ENCODE assay signal across 7 mouse cellular contexts in the genomic region with DNA sequence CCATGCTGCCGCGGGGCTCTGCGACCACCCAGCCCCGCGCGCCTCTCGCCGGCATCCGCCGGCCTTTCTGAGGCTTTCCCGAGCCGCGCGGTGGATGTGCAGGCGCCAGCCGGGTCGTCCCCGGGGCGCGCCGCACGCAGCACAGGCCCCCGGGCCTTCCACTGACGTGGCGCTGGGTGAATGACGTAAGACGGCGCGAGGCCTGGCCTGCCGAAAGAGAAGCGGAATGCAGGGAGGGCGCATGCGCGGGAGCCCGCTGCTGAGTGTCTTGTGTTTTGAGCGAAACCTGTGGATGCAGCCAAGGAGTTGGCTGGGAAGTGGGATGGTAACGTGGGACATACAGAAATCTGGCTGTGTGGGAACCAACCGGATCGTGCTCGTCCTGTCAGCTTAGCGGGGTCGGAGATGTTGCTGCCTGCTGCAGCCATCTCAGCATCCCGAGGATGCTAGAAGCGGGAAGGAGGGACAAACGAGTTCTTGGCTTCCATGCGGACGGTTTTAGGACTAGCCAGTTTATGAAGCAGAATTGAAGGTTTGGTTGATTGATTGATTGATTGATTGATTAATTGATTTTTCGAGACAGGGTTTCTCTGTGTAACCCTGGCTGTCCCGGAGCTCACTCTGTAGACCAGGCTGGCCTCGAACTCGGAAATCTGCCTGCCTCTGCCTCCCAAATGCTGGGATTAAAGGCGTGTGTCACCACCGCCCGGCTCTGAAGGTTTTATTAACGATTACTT. TPM values are rescaled to one million over a fixed set of nuclear protein-coding genes. Genes with fewer than 3 reads are reported as not detected.
A peak's percentile ranks its signal among the peaks of the same experiment; 100 is the strongest.
DNase-seq lines count a peak whose midpoint lies in the region; ATAC-seq lines count a peak whose summit lies in the region.

Gene Mapkapk5, minus strand, starts transcription at position 113 of the 737 bp plus-strand sequence.

- H3K4me3 ChIP-seq in intestine, embryonic 16.5 days (ENCODE audit: low read length), result peak within 1 kb of the TSS; percentile 100
- peak within 1 kb of the TSS; percentile 100 for H3K4me3 ChIP-seq in midbrain, embryonic 11.5 days (ENCODE audit: low read depth, low read length)

- peak; percentile 90 for ATAC-seq in intestine, embryonic 16.5 days
- peak; percentile 96 for ATAC-seq in midbrain, embryonic 11.5 days (ENCODE audit: low FRiP score)

- H3K9ac ChIP-seq in intestine, embryonic 16.5 days (ENCODE audit: low read depth, low read length), result peak within 1 kb of the TSS; percentile 98
- peak within 1 kb of the TSS; percentile 98 for H3K9ac ChIP-seq in midbrain, embryonic 11.5 days (ENCODE audit: low read length)

- no peaks in the 10 kb centered on the region for H3K9me3 ChIP-seq in intestine, embryonic 16.5 days (ENCODE audit: control insufficient read depth, low read length)
- H3K9me3 ChIP-seq in midbrain, embryonic 11.5 days (ENCODE audit: control insufficient read depth, low read length), result no peaks in the 10 kb centered on the region

- peak within 1 kb of the TSS; percentile 95 for H3K27ac ChIP-seq in intestine, embryonic 16.5 days (ENCODE audit: low read length)
- H3K27ac ChIP-seq in midbrain, embryonic 11.5 days (ENCODE audit: low read depth, low read length), result peak within 1 kb of the TSS; percentile 93

- no peaks in the 10 kb centered on the region for H3K27me3 ChIP-seq in intestine, embryonic 16.5 days (replicated peaks; ENCODE audit: control insufficient read depth, insufficient read depth, low read length)
- no peaks in the 10 kb centered on the region for H3K27me3 ChIP-seq in midbrain, embryonic 11.5 days (ENCODE audit: control insufficient read depth, insufficient read depth, low read length)

- intact Hi-C loops in left cerebral cortex, postnatal 36 days (cut with DNase I), result loop anchor here (2.0 to 5.0 kb wide), 2 partner anchors 46 to 59 kb away; partner anchors contain the start of gene Aldh2

- peak within 1 kb of the TSS; percentile 88 for H3K4me2 ChIP-seq in intestine, embryonic 16.5 days (ENCODE audit: low read depth, low read length)
- peak within 1 kb of the TSS; percentile 89 for H3K4me2 ChIP-seq in midbrain, embryonic 11.5 days

- 2% methylated on average over 53 of the region's 55 CpGs for WGBS in intestine, embryonic 16.5 days
- WGBS in midbrain, embryonic 11.5 days, result 2% methylated on average over 55 of the region's 55 CpGs

- peak; percentile 97 for DNase-seq in adrenal gland, adult 2 months
- peak; percentile 97 for DNase-seq in embryo, embryonic 11.5 days (ENCODE audit: low read depth, low spot score)
- DNase-seq in gastrocnemius, postnatal 4 days (ENCODE audit: low spot score in 2 of 2), result peak; percentile 96 to 98
- peak; percentile 98 to 99 for DNase-seq in left cerebral cortex, postnatal 36 days (ENCODE audit: low spot score in 2 of 2)
- peak; percentile 100 for DNase-seq in midbrain, embryonic 11.5 days (ENCODE audit: low spot score, missing footprints)
- peak; percentile 96 for DNase-seq in skeletal muscle tissue, adult 2 months (ENCODE audit: low read depth, low spot score)

- H3K4me1 ChIP-seq in intestine, embryonic 16.5 days (ENCODE audit: control insufficient read depth, insufficient read depth, low read length), result peaks cover 18% of the 10 kb centered on the region
- peaks cover 15% of the 10 kb centered on the region for H3K4me1 ChIP-seq in midbrain, embryonic 11.5 days (ENCODE audit: control insufficient read depth, insufficient read depth, low read length)

- H3K36me3 ChIP-seq in intestine, embryonic 16.5 days (ENCODE audit: control insufficient read depth, insufficient read depth, low read length), result no peaks in the 10 kb centered on the region
- H3K36me3 ChIP-seq in midbrain, embryonic 11.5 days (ENCODE audit: control insufficient read depth, insufficient read depth, low read length), result no peaks in the 10 kb centered on the region

RNA-seq across cellular contexts. Expression of gene Mapkapk5, which starts in this region (rescaled TPM):
- 10 to 100 TPM; 63.5 to 96.5 TPM for total RNA-seq in adrenal gland, adult 2 months (2021)
- polyA plus RNA-seq in adrenal gland, adult 2 months (2012; rRNA removed), result 18.9 and 20.1 TPM in 2 replicates
- total RNA-seq in gastrocnemius, postnatal 4 days (2021), result 10 to 100 TPM; 79.0 to 81.4 TPM
- polyA plus RNA-seq in intestine, embryonic 16.5 days (2015; fragmentation: Nextera tagmentation; extraction: Ambion mirVana), result 47.3 and 48.0 TPM in 2 replicates
- total RNA-seq in left cerebral cortex, postnatal 36 days (2021), result 10 to 100 TPM; 59.5 to 67.7 TPM
- 52.1 and 53.5 TPM in 2 replicates for polyA plus RNA-seq in midbrain, embryonic 11.5 days (2014; fragmentation: Nextera tagmentation; extraction: Ambion mirVana)

Comparison
In these comparisons a context has a peak if more than half of its experiments do, and no peak if none do; other contexts are left out.
1. Peak in every context shown above with its lines: DNase-seq, ATAC-seq, H3K4me3 ChIP-seq and H3K27ac ChIP-seq.